Mouse (Mus musculus) megakaryocyte progenitor cell, adult 5-6 weeks (primary cell): ENCODE measurements around the gene Itprid1. TPM values are rescaled to one million over a fixed set of nuclear protein-coding genes. Genes with fewer than 3 reads are reported as not detected.

Experiments
- total RNA-seq, 2 experiments: library from RNA; stranded (forward) in 1 of 2; stranded (reverse) in 1 of 2; fragments of 157-497, 149-512 nt in 1 of 2; fragments of 200-1000 nt in 1 of 2; gene quantifications; 2 replicates each; pipeline versions ENCODE4 v1.2.3 to v1.2.4; 2015 to 2017

Itprid1 gene
- total RNA-seq, 2 experiments from 2014 or later = not detected

Other genes with a start within 250 kb of the Itprid1 start
- gene Neurod6, start 155.6 kb upstream of the Itprid1 start, total RNA-seq (2015) = not detected in 2 replicates
- gene Neurod6, start 155.6 kb upstream of the Itprid1 start, total RNA-seq (2017) = not detected in 2 replicates
- not detected in 2 replicates for gene Ppp1r17, start 180.6 kb downstream of the Itprid1 start, total RNA-seq (2015)
- not detected in 2 replicates for gene Ppp1r17, start 180.6 kb downstream of the Itprid1 start, total RNA-seq (2017)